Mouse (Mus musculus) stomach, embryonic 14.5 days (tissue): Measurements from ENCODE around the gene Tmem50b. TPM values are rescaled to one million over a fixed set of nuclear protein-coding genes. Genes with fewer than 3 reads are reported as not detected.

Source experiments
- ATAC-seq: fragments of 200-750 bp; cut with Nextera tagmentation; 2 replicates; pipeline ENCODE4 v1.8.0; 2017; ENCODE audit warnings: low read depth, moderate TSS enrichment; ENCODE audit not compliant: insufficient number of reproducible peaks, insufficient read depth, low FRiP score
- H3K27ac ChIP-seq: fragments of 300-500 bp; sonication (generic); 2 replicates; pipeline ENCODE4 v1.5.1; 2014; ENCODE audit warnings: mild to moderate bottlenecking, low read length, moderate library complexity, mixed read lengths
- H3K27me3 ChIP-seq: fragments of 300-500 bp; sonication (generic); 2 replicates; pipeline ENCODE4 v1.6.1; 2014; ENCODE audit warnings: low read length, control low read depth, mixed read lengths; ENCODE audit not compliant: control insufficient read depth, insufficient read depth
- H3K36me3 ChIP-seq: fragments of 300-500 bp; sonication (generic); 2 replicates; pipeline ENCODE4 v1.6.1; 2014; ENCODE audit warnings: mild to moderate bottlenecking, control low read depth, low read length, moderate library complexity, mixed read lengths; ENCODE audit not compliant: control insufficient read depth, insufficient read depth
- H3K4me1 ChIP-seq: fragments of 300-500 bp; sonication (generic); 2 replicates; pipeline ENCODE4 v1.6.1; 2014; ENCODE audit warnings: low read length, control low read depth, mixed read lengths; ENCODE audit not compliant: control insufficient read depth, insufficient read depth
- H3K4me2 ChIP-seq: fragments of 300-500 bp; sonication (generic); replicated peaks from 2 replicates; pipeline ENCODE4 v1.6.1; 2014; ENCODE audit warnings: low read depth, low read length, control low read depth
- H3K4me3 ChIP-seq: fragments of 300-500 bp; sonication (generic); 2 replicates; pipeline ENCODE4 v1.5.1; 2014; ENCODE audit warnings: low read depth, low read length, control low read depth
- H3K9ac ChIP-seq: fragments of 300-500 bp; sonication (generic); replicated peaks from 2 replicates; pipeline ENCODE4 v1.6.1; 2014; ENCODE audit warnings: low read depth, mild to moderate bottlenecking, control low read depth, low read length, moderate library complexity, mixed read lengths
- H3K9me3 ChIP-seq: fragments of 300-500 bp; sonication (generic); 2 replicates; pipeline ENCODE4 v1.6.1; 2016; ENCODE audit warnings: low read depth, low read length, control low read depth; ENCODE audit not compliant: control insufficient read depth
- WGBS: fragments of 180-500 bp; shearing (Covaris S2); extraction: QIAGEN DNeasy Blood & Tissue Kit; methylation state at CpG from one replicate; pipeline ENCODE4 v1.1.7; 2014; 5-methylcytosine and 5-hydroxymethylcytosine counted together
- polyA plus RNA-seq: library from polyadenylated mRNA; unstranded; fragments of >200 nt; fragmentation: Nextera tagmentation; extraction: Ambion mirVana; gene quantifications from 2 replicates; pipeline ENCODE4 v1.2.1, GENCODE M21; 2014

Tmem50b gene
- polyA plus RNA-seq, 1 experiment from 2014 or later: 29.7 TPM

DNA sequence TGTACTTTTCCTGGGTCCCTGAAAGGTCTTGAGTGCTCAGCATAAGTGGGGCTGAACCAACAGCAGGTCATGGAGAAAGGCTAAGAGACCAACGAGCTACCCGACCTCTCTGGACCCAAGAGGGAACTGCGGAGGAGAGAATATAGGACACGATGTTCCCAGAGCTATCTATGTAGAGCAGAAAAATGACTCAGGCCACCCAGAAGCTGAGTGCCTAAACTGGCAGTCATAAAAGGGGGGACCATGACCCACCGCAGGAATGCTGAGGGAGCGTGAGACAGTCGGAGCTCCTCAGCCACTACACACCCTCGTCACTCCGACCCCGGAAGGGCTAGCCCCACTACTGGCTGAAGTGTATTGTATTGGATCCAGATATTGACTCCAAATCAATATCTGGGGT is 28.6 kb downstream of the Tmem50b start:
- 82% methylated on average over 10 of the region's 10 CpGs for WGBS
- Histone ChIP-seq H3K36me3 (peaks cover 4% of the 10 kb centered on the region; the same call in 1 of the 2 replicates), H3K27me3 (no peaks in the 10 kb centered on the region), H3K4me1 (no peaks in the 10 kb centered on the region), H3K9ac (no peak overlapping the region), H3K27ac (no peak overlapping the region), H3K9me3 (no peaks in the 10 kb centered on the region), H3K4me2 (no peak overlapping the region), H3K4me3 (no peak overlapping the region)
- no peak for ATAC-seq

DNA sequence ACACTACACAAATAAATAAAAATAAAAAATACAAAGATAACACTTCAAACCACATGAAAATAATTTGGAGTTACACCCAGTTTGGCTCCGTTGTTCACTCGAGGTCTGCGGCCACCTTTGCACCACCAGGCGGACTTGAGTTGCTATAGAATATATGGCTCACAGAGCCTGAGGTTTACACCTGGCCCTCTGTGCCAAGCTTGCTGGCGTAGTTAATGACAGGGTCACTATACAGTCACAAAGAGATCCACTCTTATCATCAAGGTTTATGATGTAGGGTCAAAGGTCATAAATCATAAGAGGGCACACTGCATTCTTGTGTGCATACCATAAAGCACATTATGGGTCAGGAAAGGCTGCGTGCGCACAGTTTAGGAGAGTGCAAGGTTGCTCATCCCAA is 31.6 kb downstream of the Tmem50b start:
- no peaks in the 10 kb centered on the region for H3K4me1 ChIP-seq
- ATAC-seq: no peak
- H3K9ac ChIP-seq: no peak overlapping the region
- 76% methylated on average over 7 of the region's 7 CpGs for WGBS
- H3K36me3 ChIP-seq: peaks cover 12% of the 10 kb centered on the region; the same call in 1 of the 2 replicates
- H3K9me3 ChIP-seq: no peaks in the 10 kb centered on the region
- no peak overlapping the region for H3K4me2 ChIP-seq
- no peaks in the 10 kb centered on the region for H3K27me3 ChIP-seq
- H3K27ac ChIP-seq: no peak overlapping the region
- H3K4me3 ChIP-seq: no peak overlapping the region

DNA sequence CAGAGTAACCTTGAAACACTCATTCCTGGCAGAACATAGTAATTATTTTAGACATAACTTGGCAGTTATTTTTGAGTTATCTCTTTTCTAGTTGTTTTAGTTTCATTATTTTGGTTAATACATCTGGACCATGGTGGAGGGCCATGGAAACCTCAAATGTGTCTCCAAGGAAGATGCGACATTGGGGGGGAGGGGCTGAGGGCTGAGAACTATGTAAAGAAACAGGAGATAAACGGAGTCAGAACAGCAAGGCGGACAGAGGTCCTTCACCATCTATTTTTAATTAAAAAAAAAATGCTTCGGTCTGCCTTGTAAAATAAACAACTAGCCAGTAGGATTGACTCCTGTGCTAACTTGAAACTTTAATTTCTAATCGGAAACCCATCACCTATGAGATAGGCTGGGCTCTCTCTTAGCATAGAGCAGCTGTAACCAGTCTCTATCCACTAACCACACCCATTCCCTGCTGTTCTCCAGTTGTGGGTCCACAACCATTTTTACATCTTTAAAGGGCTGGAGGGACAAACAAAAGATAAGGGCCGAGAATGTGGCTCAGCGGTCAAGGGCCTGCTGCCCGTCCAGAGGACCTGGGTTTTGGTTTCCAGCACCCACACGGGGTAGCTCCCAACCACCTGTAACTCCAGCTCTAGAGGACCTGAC is 32.2 kb downstream of the Tmem50b start:
- 54% methylated on average over 9 of the region's 9 CpGs for WGBS
- Histone ChIP-seq H3K4me2 (no peak overlapping the region), H3K27me3 (no peaks in the 10 kb centered on the region), H3K9ac (no peak overlapping the region), H3K27ac (no peak overlapping the region), H3K9me3 (no peaks in the 10 kb centered on the region), H3K4me3 (no peak overlapping the region), H3K4me1 (no peaks in the 10 kb centered on the region), H3K36me3 (peaks cover 12% of the 10 kb centered on the region; the same call in 1 of the 2 replicates)
- ATAC-seq: no peak

DNA sequence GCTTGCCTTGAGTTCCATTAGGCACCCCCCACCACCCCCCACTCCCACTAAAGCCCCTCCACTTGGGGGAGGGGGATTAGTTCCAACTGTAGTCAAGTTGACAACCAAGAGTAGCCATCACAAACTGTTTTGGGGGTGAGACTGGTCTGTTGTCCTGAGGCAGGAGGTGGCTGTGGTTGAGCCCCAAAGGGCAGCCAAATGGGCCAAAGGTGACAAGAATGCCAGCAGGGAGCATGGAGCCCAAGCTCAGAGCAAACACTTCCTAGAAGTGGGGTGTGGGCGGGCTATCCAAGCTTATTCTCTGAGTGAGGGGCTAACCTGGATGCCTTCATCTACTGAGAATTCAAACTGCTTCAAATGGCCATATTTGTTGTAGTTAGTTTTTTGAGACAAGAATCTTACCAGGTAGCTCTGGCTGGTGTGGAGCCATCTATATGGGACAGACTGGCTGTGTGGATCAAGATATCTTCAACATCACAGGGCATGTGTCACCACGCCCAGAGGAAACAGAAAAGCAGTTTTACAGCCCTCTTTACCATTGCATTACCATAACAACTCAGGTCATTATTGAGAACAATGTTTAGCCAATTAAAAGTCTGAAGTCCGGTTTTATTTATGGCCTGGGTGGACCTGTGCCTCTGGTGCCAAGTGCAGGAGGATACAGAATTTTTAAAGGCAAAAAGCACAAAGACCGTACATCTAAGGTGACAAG is 32.9 kb downstream of the Tmem50b start:
- no peak for ATAC-seq
- no peak overlapping the region for H3K4me3 ChIP-seq
- no peaks in the 10 kb centered on the region for H3K9me3 ChIP-seq
- H3K4me2 ChIP-seq: no peak overlapping the region
- no peak overlapping the region for H3K27ac ChIP-seq
- H3K4me1 ChIP-seq: no peaks in the 10 kb centered on the region
- H3K36me3 ChIP-seq: peaks cover 16% of the 10 kb centered on the region; the same call in 1 of the 2 replicates
- H3K27me3 ChIP-seq: no peaks in the 10 kb centered on the region
- no peak overlapping the region for H3K9ac ChIP-seq
- 71% methylated on average over 4 of the region's 4 CpGs for WGBS

DNA sequence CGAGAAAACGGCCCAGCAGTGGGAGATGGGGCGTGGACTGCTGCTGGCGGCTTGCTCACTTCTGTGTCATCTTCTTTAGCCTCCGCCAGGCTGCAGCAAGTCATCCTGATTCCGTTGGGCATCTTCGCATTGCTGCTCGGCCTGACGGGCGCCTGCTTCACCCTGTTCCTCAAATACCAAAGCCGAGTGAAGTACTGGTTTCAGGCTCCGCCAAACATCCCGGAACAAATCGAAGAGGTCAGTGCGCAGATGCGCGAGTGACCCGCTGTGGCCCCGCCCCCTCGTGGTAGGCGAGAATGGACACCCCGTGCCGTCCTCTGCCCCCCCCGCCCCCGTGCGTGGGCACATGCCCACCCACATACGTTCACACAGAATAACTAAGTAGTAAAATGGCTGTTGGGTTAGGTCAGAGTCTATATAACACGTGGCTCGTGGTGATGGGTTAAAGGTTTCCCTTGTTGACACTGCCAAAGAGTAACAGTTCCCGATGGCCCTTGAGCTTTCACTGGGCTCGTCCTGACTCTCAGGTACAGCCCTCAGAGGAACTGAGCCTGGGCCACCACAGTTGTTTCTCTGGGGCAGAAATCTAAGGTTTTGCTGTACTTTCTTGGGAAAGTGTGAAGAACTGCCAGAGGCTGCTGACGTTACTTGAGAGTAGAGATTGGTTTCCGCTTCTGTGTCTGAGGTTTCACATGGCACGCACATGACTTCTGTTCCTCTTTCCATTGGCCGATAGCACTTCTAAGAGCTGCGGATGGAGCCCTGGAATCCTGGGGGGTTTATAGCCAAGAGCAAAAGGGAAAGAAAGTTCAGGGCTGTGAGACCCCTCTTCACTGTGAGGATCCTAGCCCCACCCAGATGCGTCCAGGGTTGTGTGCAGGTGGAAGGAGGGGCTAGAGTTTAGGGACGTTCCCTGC is 35.8 kb downstream of the Tmem50b start:
- 70% methylated on average over 38 of the region's 38 CpGs for WGBS
- Histone ChIP-seq H3K27me3 (no peaks in the 10 kb centered on the region), H3K4me1 (no peaks in the 10 kb centered on the region), H3K27ac (no peak overlapping the region), H3K9ac (no peak overlapping the region), H3K9me3 (no peaks in the 10 kb centered on the region), H3K36me3 (peaks cover 19% of the 10 kb centered on the region; the same call in 1 of the 2 replicates), H3K4me3 (no peak overlapping the region), H3K4me2 (no peak overlapping the region)
- no peak for ATAC-seq

DNA sequence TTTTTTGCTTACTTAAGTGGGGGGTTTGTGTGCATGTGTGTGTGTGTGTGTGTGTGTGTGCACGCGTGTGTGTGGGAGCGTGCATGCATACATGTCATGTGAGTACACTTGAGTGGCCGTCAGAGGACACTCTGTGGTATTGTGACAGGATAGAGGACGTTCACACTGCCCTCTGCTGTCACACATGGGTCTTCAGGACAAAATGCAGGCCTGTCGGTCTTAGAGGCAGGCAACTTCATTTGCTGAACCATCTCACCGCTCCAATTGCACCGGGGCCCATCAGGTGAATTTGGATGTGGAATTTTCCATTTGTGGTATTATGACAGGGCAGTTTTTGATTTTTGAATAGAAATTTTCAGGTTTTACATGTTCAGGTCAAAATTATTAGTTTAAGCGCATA is 36.5 kb downstream of the Tmem50b start:
- no peaks in the 10 kb centered on the region for H3K27me3 ChIP-seq
- no peak overlapping the region for H3K4me2 ChIP-seq
- H3K27ac ChIP-seq: no peak overlapping the region
- 56% methylated on average over 9 of the region's 9 CpGs for WGBS
- ATAC-seq: no peak
- H3K9ac ChIP-seq: no peak overlapping the region
- H3K4me1 ChIP-seq: no peaks in the 10 kb centered on the region
- no peak overlapping the region for H3K4me3 ChIP-seq
- peaks cover 19% of the 10 kb centered on the region for H3K36me3 ChIP-seq
- H3K9me3 ChIP-seq: no peaks in the 10 kb centered on the region

DNA sequence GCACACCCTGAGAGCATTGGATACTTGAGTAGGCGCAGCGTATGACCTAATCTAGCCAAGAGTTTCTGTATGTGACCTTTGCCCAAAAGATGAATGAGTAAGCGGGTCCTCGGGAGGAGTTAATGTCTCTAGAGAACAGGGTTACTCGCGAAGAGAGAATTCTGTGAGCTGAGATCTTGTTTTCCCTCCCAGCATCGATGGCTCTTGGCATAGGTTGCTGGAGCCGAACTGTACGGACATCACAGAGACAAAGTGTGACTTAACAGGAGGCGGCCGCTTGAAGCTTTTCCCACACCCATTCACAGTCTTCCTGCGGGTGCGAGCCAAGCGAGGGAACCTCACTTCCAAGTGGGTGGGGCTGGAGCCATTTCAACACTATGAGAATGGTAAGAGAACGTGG is 39.9 kb downstream of the Tmem50b start:
- ATAC-seq: no peak
- Histone ChIP-seq H3K36me3 (peaks cover 20% of the 10 kb centered on the region), H3K9ac (no peak overlapping the region), H3K9me3 (no peaks in the 10 kb centered on the region), H3K4me3 (no peak overlapping the region), H3K4me1 (peaks cover 9% of the 10 kb centered on the region), H3K27me3 (no peaks in the 10 kb centered on the region), H3K4me2 (no peak overlapping the region), H3K27ac (no peak overlapping the region)
- WGBS: 87% methylated on average over 15 of the region's 15 CpGs

DNA sequence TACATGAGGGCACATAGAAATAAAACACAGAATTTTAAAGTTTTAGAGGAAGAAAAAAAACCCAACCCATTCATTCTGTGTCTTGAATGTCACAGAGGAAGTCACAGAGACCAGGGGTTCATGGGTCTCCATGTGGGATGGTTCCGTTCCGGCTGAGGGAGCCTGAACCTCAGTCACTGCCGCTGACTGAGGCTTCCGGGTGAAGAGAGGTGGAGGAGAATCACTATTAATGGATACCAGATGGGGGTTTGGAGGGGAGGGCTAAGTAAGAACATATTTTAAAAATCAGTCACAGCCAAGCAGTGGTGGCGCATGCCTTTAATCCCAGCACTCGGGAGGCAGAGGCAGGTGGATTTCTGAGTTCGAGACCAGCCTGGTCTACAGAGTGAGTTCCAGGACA is 40.4 kb downstream of the Tmem50b start:
- H3K36me3 ChIP-seq: peaks cover 20% of the 10 kb centered on the region
- no peak for ATAC-seq

More for the DNA sequence above, 40.4 kb downstream of the Tmem50b start:
- Histone ChIP-seq H3K9me3 (no peaks in the 10 kb centered on the region), H3K27ac (no peak overlapping the region), H3K4me2 (no peak overlapping the region), H3K4me1 (peaks cover 9% of the 10 kb centered on the region), H3K27me3 (no peaks in the 10 kb centered on the region), H3K4me3 (no peak overlapping the region), H3K9ac (no peak overlapping the region)
- WGBS: 89% methylated on average over 7 of the region's 7 CpGs
